Mouse (Mus musculus) limb, embryonic 11.5 days (tissue): ENCODE data around the gene Paf1. TPM values are rescaled to one million over a fixed set of nuclear protein-coding genes. Genes with fewer than 3 reads are reported as not detected.

Experiments used
- ATAC-seq: fragments of 200-750 bp; cut with Nextera tagmentation; 2 replicates; pipeline ENCODE4 v1.8.0; 2017; ENCODE audit warnings: low read depth; ENCODE audit not compliant: insufficient number of reproducible peaks, low FRiP score, low TSS enrichment
- DNase-seq: peaks from one replicate; pipeline ENCODE4 v3.0.0-alpha.2; 2015; ENCODE audit warnings: low spot score
- H3K27ac ChIP-seq: fragments of 300-500 bp; sonication (generic); replicated peaks from 2 replicates; pipeline ENCODE4 v1.5.1; 2014; ENCODE audit warnings: low read depth, mild to moderate bottlenecking, low read length
- H3K27me3 ChIP-seq: fragments of 300-500 bp; sonication (generic); 2 replicates; pipeline ENCODE4 v1.6.1; 2014; ENCODE audit warnings: mild to moderate bottlenecking, low read length, mixed read lengths; ENCODE audit not compliant: control insufficient read depth, insufficient read depth
- H3K36me3 ChIP-seq: fragments of 300-500 bp; sonication (generic); 2 replicates; pipeline ENCODE4 v1.6.1; 2014; ENCODE audit warnings: mild to moderate bottlenecking, low read length, moderate library complexity, mixed read lengths; ENCODE audit not compliant: control insufficient read depth, insufficient read depth
- H3K4me1 ChIP-seq: fragments of 300-500 bp; sonication (generic); 2 replicates; pipeline ENCODE4 v1.6.1; 2014; ENCODE audit warnings: low read length, mixed read lengths; ENCODE audit not compliant: control insufficient read depth, insufficient read depth
- H3K4me2 ChIP-seq: fragments of 300-500 bp; sonication (generic); 2 replicates; pipeline ENCODE4 v1.6.1; 2014; ENCODE audit warnings: low read depth, mild to moderate bottlenecking, moderate library complexity; ENCODE audit not compliant: severe bottlenecking
- H3K4me3 ChIP-seq: fragments of 300-500 bp; sonication (generic); 2 replicates; pipeline ENCODE4 v1.5.1; 2014; ENCODE audit warnings: low read depth, low read length
- H3K9ac ChIP-seq: fragments of 300-500 bp; sonication (generic); 2 replicates; pipeline ENCODE4 v1.6.1; 2014; ENCODE audit warnings: mild to moderate bottlenecking, low read length
- H3K9me3 ChIP-seq: fragments of 300-500 bp; sonication (generic); 2 replicates; pipeline ENCODE4 v1.6.1; 2016; ENCODE audit warnings: low read length; ENCODE audit not compliant: control insufficient read depth
- WGBS: fragments of 180-500 bp; shearing (Covaris S2); extraction: QIAGEN DNeasy Blood & Tissue Kit; methylation state at CpG from one replicate; pipeline ENCODE4 v1.1.7; 2014; 5-methylcytosine and 5-hydroxymethylcytosine counted together
- polyA plus RNA-seq: library from polyadenylated mRNA; unstranded; fragments of >200 nt; fragmentation: Nextera tagmentation; extraction: Ambion mirVana; gene quantifications from 2 replicates; pipeline ENCODE4 v1.2.1, GENCODE M21; 2014

The Paf1 gene
- polyA plus RNA-seq, 1 experiment from 2014 or later: 83.5 TPM

GRCm38 (mm10) chr7:28378769-28379651 lies 13.7 kb upstream of the Paf1 start:
- H3K36me3 ChIP-seq: no peaks in the 10 kb centered on the region
- no peaks in the 10 kb centered on the region for H3K27me3 ChIP-seq
- peak overlapping the region; percentile 78 for H3K9ac ChIP-seq
- H3K4me3 ChIP-seq: peak overlapping the region; percentile 64
- DNase-seq (peak; percentile 88), ATAC-seq (0 out of 2 replicates have a peak, but pooled peaks have one; percentile 6)
- no peaks in the 10 kb centered on the region for H3K9me3 ChIP-seq
- WGBS: 1% methylated on average over 48 of the region's 53 CpGs
- peaks cover 50% of the 10 kb centered on the region for H3K4me1 ChIP-seq
- peak overlapping the region; percentile 77 for H3K27ac ChIP-seq
- H3K4me2 ChIP-seq: peak overlapping the region; percentile 96

- Histone ChIP-seq H3K9me3 (no peaks in the 10 kb centered on the region), H3K27me3 (no peaks in the 10 kb centered on the region), H3K27ac (peak within 1 kb of the TSS; percentile 95), H3K4me3 (peak within 1 kb of the TSS; percentile 64), H3K9ac (peak within 1 kb of the TSS; percentile 78), H3K36me3 (peaks cover under 1% of the 10 kb centered on the region; the same call in 1 of the 2 replicates), H3K4me2 (peak within 1 kb of the TSS; percentile 96), H3K4me1 (peaks cover 50% of the 10 kb centered on the region)
- DNase-seq: no peak
- WGBS: 55% methylated on average over 17 of the region's 17 CpGs
- no peak for ATAC-seq
Measured at GRCm38 (mm10) chr7:28380237-28381016, 12.3 kb upstream of the Paf1 start, which contains the start of gene Zfp36. Gene Zfp36, minus strand, starts transcription at chr7:28380253.

- peaks cover 48% of the 10 kb centered on the region for H3K4me1 ChIP-seq
- no peaks in the 10 kb centered on the region for H3K27me3 ChIP-seq
- peak overlapping the region; percentile 16 for H3K4me3 ChIP-seq
- DNase-seq: peak; percentile 63
- H3K36me3 ChIP-seq: peaks cover 3% of the 10 kb centered on the region; the same call in 1 of the 2 replicates
- H3K9ac ChIP-seq: peak overlapping the region; percentile 58; the same call in 1 of the 2 replicates
- ATAC-seq: 0 out of 2 replicates have a peak, but pooled peaks have one; percentile 17
- peak overlapping the region; percentile 50 for H3K4me2 ChIP-seq
- no peaks in the 10 kb centered on the region for H3K9me3 ChIP-seq
- peak overlapping the region; percentile 95 for H3K27ac ChIP-seq
- 5% methylated on average over 30 of the region's 30 CpGs for WGBS
Measured at GRCm38 (mm10) chr7:28381017-28381790, 11.5 kb upstream of the Paf1 start.

GRCm38 (mm10) chr7:28381938-28382337 lies 10.8 kb upstream of the Paf1 start:
- Histone ChIP-seq H3K27me3 (no peaks in the 10 kb centered on the region), H3K9ac (peak overlapping the region; percentile 58; the same call in 1 of the 2 replicates), H3K4me2 (peak overlapping the region; percentile 50), H3K4me3 (peak overlapping the region; percentile 16), H3K36me3 (peaks cover 3% of the 10 kb centered on the region; the same call in 1 of the 2 replicates), H3K4me1 (peaks cover 45% of the 10 kb centered on the region), H3K27ac (peak overlapping the region; percentile 95), H3K9me3 (no peaks in the 10 kb centered on the region)
- 1% methylated on average over 20 of the region's 20 CpGs for WGBS
- DNase-seq (peak; percentile 85), ATAC-seq (peak; percentile 37; the same call in 1 of the 2 replicates)

- peak overlapping the region; percentile 50; the same call in 1 of the 2 replicates for H3K4me2 ChIP-seq
- 53% methylated on average over 11 of the region's 12 CpGs for WGBS
- peaks cover 3% of the 10 kb centered on the region; the same call in 1 of the 2 replicates for H3K36me3 ChIP-seq
- ATAC-seq (peak; percentile 9; the same call in 1 of the 2 replicates), DNase-seq (no peak)
- peak overlapping the region; percentile 16; the same call in 1 of the 2 replicates for H3K4me3 ChIP-seq
- H3K27me3 ChIP-seq: no peaks in the 10 kb centered on the region
- H3K9ac ChIP-seq: peak overlapping the region; percentile 7; the same call in 1 of the 2 replicates
- H3K27ac ChIP-seq: peak overlapping the region; percentile 95
- peaks cover 44% of the 10 kb centered on the region for H3K4me1 ChIP-seq
- H3K9me3 ChIP-seq: no peaks in the 10 kb centered on the region
Measured at GRCm38 (mm10) chr7:28382347-28382951, 10.3 kb upstream of the Paf1 start.

GRCm38 (mm10) chr7:28382981-28383396 lies 9.8 kb upstream of the Paf1 start:
- Histone ChIP-seq H3K9me3 (no peaks in the 10 kb centered on the region), H3K27ac (peak overlapping the region; percentile 95), H3K36me3 (peaks cover 5% of the 10 kb centered on the region; the same call in 1 of the 2 replicates), H3K4me1 (peaks cover 39% of the 10 kb centered on the region), H3K4me3 (no peak overlapping the region), H3K4me2 (no peak overlapping the region; the same call in 1 of the 2 replicates), H3K27me3 (no peaks in the 10 kb centered on the region), H3K9ac (no peak overlapping the region; the same call in 1 of the 2 replicates)
- DNase-seq (no peak), ATAC-seq (no peak)
- WGBS: 77% methylated on average over 11 of the region's 11 CpGs

- 95% methylated on average over 4 of the region's 4 CpGs for WGBS
- Histone ChIP-seq H3K9ac (no peak overlapping the region), H3K4me1 (peaks cover 33% of the 10 kb centered on the region), H3K27ac (no peak overlapping the region), H3K27me3 (no peaks in the 10 kb centered on the region), H3K9me3 (no peaks in the 10 kb centered on the region), H3K36me3 (peaks cover 5% of the 10 kb centered on the region; the same call in 1 of the 2 replicates), H3K4me3 (no peak overlapping the region), H3K4me2 (no peak overlapping the region)
- ATAC-seq (no peak), DNase-seq (no peak)
Measured at GRCm38 (mm10) chr7:28383606-28384005, 9.1 kb upstream of the Paf1 start.
